Comparison of ENCODE assay signal across 15 mouse cellular contexts in the genomic region with DNA sequence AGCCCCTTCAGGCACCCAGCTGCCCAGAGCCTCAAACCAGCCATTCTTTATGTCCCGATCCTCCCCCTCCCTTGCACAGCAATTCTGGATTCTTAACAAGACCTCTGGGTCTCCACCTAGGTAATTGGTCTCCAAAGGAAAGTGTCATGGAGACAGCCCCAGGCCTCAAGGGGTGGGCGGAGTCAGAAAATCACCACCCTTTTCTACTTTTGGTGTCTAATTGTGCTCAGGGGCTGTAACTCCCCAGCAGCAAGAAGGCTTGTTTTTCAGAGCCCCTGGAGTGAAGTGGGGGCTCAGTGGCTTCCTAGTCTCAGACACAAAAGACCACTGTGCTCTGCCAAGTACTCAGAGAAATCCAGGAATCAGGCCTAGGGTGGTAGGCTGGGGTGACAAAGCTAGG. TPM values are rescaled to one million over a fixed set of nuclear protein-coding genes. Genes with fewer than 3 reads are reported as not detected.
DNase-seq lines count a peak whose midpoint lies in the region; ATAC-seq and TF ChIP-seq lines count a peak whose summit lies in the region.
"Had no signal": no experiment of that assay in that cellular context is flagged by ENCODE, and none has a peak within 500 bp of the region (broad histone marks: within the 10 kb centered on the region; RNA-seq: fewer than 3 reads in every experiment).

No protein-coding gene starts in this region.

- no peak for DNase-seq in kidney, postnatal 0 days (ENCODE audit: low spot score)
- no peak for DNase-seq in kidney, adult 8-10 months
- peak; percentile 58 for DNase-seq in thymus, postnatal 14 days
- no peak for DNase-seq in thymus, adult 18-20 months
- no peak for DNase-seq in testis, postnatal 14 days (ENCODE audit: low spot score)
- DNase-seq in adrenal gland, postnatal 25 days = no peak
- DNase-seq: adrenal gland, postnatal 36 days; cerebellum, adult 9-10 months had no signal

- H3K4me2 ChIP-seq in kidney, postnatal 0 days (ENCODE audit: low read length) = no peak overlapping the region
- H3K4me2 ChIP-seq in embryonic facial prominence, embryonic 15.5 days (replicated peaks) = 0 out of 2 replicates have a peak overlapping the region, but pooled peaks have one; percentile 15
- H3K4me2 ChIP-seq in neural tube, embryonic 14.5 days (ENCODE audit: low read depth, low read length) = no peak overlapping the region
- H3K4me2 ChIP-seq: heart, embryonic 11.5 days had no signal

- no peak overlapping the region for H3K9ac ChIP-seq in kidney, postnatal 0 days (ENCODE audit: low read depth, low read length)
- H3K9ac ChIP-seq in embryonic facial prominence, embryonic 15.5 days = no peak overlapping the region
- no peak overlapping the region for H3K9ac ChIP-seq in neural tube, embryonic 14.5 days (replicated peaks; ENCODE audit: low read depth, low read length)

- no peaks in the 10 kb centered on the region for H3K36me3 ChIP-seq in kidney, postnatal 0 days (ENCODE audit: insufficient read depth, low read length)
- no peaks in the 10 kb centered on the region for H3K36me3 ChIP-seq in embryonic facial prominence, embryonic 15.5 days
- H3K36me3 ChIP-seq in neural tube, embryonic 14.5 days (ENCODE audit: control insufficient read depth, insufficient read depth, low read length) = no peaks in the 10 kb centered on the region

- ATAC-seq in kidney, postnatal 0 days (replicated peaks; ENCODE audit: low FRiP score, low read depth) = peak; percentile 61
- peak; percentile 61 for ATAC-seq in embryonic facial prominence, embryonic 15.5 days (ENCODE audit: insufficient number of reproducible peaks, low FRiP score, low TSS enrichment, low read depth)
- peak; percentile 24; the same call in 1 of the 2 replicates for ATAC-seq in neural tube, embryonic 14.5 days (ENCODE audit: low read depth)
- ATAC-seq: lung, postnatal 0 days had no signal

- H3K4me1 ChIP-seq in kidney, postnatal 0 days (replicated peaks; ENCODE audit: insufficient read depth, low read length) = 0 out of 2 replicates have a peak, but pooled peaks cover 6% of the 10 kb centered on the region
- H3K4me1 ChIP-seq in embryonic facial prominence, embryonic 15.5 days = peaks cover 9% of the 10 kb centered on the region
- H3K4me1 ChIP-seq in neural tube, embryonic 14.5 days (ENCODE audit: control insufficient read depth, insufficient read depth, low read length) = 0 out of 2 replicates have a peak, but pooled peaks cover 5% of the 10 kb centered on the region

- TF ChIP-seq CTCF in kidney, postnatal 0 days (IDR thresholded peaks at IDR 0.05; ENCODE audit: low read depth) = no peak

- H3K27me3 ChIP-seq in kidney, postnatal 0 days (ENCODE audit: insufficient read depth, low read length) = no peaks in the 10 kb centered on the region
- H3K27me3 ChIP-seq in embryonic facial prominence, embryonic 15.5 days = no peaks in the 10 kb centered on the region
- H3K27me3 ChIP-seq in neural tube, embryonic 14.5 days (ENCODE audit: control insufficient read depth, insufficient read depth, low read length) = no peaks in the 10 kb centered on the region

- H3K9me3 ChIP-seq in kidney, postnatal 0 days (replicated peaks; ENCODE audit: low read length) = no peaks in the 10 kb centered on the region
- no peaks in the 10 kb centered on the region for H3K9me3 ChIP-seq in embryonic facial prominence, embryonic 15.5 days (replicated peaks)
- no peaks in the 10 kb centered on the region for H3K9me3 ChIP-seq in neural tube, embryonic 14.5 days (ENCODE audit: control insufficient read depth, low read length)

- 0 out of 2 replicates have a peak overlapping the region, but pooled peaks have one; percentile 25 for H3K27ac ChIP-seq in kidney, postnatal 0 days
- no peak overlapping the region for H3K27ac ChIP-seq in embryonic facial prominence, embryonic 15.5 days (replicated peaks)
- H3K27ac ChIP-seq in neural tube, embryonic 14.5 days (ENCODE audit: low read depth, low read length) = peak overlapping the region; percentile 7; the same call in 1 of the 2 replicates

- 64% methylated on average over 2 of the region's 2 CpGs for WGBS in kidney, postnatal 0 days
- WGBS in embryonic facial prominence, embryonic 15.5 days = 44% methylated on average over 2 of the region's 2 CpGs
- WGBS in neural tube, embryonic 14.5 days = 22% methylated on average over 2 of the region's 2 CpGs

- H3K4me3 ChIP-seq in kidney, postnatal 0 days (replicated peaks; ENCODE audit: low read depth, low read length) = no peak overlapping the region
- H3K4me3 ChIP-seq in embryonic facial prominence, embryonic 15.5 days (replicated peaks) = no peak overlapping the region
- H3K4me3 ChIP-seq in neural tube, embryonic 14.5 days (ENCODE audit: low read depth, low read length) = no peak overlapping the region

RNA-seq across cellular contexts. Expression of a gene that starts 11.5 kb away (rescaled TPM):
- polyA plus RNA-seq in kidney, postnatal 0 days (2015; fragmentation: Nextera tagmentation; extraction: Ambion mirVana) = 5.6 and 6.0 TPM in 2 replicates
- polyA plus RNA-seq in embryonic facial prominence, embryonic 15.5 days (2015; fragmentation: Nextera tagmentation; extraction: Ambion mirVana) = 4.0 and 4.3 TPM in 2 replicates
- not detected in 2 replicates for polyA plus RNA-seq in neural tube, embryonic 14.5 days (2014; fragmentation: Nextera tagmentation; extraction: Ambion mirVana)
- total RNA-seq in adrenal gland, postnatal 25 days (2021) = 0.61 TPM in 1 of 2 replicates, not detected in the other
- total RNA-seq: MEL had no signal
- polyA plus RNA-seq: neural tube, embryonic 11.5 days had no signal

RNA-seq across cellular contexts. Expression of a gene that starts 39.1 kb away (rescaled TPM):
- polyA plus RNA-seq in kidney, postnatal 0 days (2015; fragmentation: Nextera tagmentation; extraction: Ambion mirVana) = 11.8 and 15.3 TPM in 2 replicates
- 32.8 and 33.5 TPM in 2 replicates for polyA plus RNA-seq in embryonic facial prominence, embryonic 15.5 days (2015; fragmentation: Nextera tagmentation; extraction: Ambion mirVana)
- polyA plus RNA-seq in neural tube, embryonic 14.5 days (2014; fragmentation: Nextera tagmentation; extraction: Ambion mirVana) = 32.1 and 32.4 TPM in 2 replicates
- 13.5 and 16.7 TPM in 2 replicates for total RNA-seq in adrenal gland, postnatal 25 days (2021)

RNA-seq across cellular contexts. Expression of a gene that starts 44.8 kb away (rescaled TPM):
- polyA plus RNA-seq in kidney, postnatal 0 days (2015; fragmentation: Nextera tagmentation; extraction: Ambion mirVana) = 1.3 TPM in 2 replicates
- polyA plus RNA-seq in embryonic facial prominence, embryonic 15.5 days (2015; fragmentation: Nextera tagmentation; extraction: Ambion mirVana) = 6.0 and 7.1 TPM in 2 replicates
- 1.5 and 2.7 TPM in 2 replicates for polyA plus RNA-seq in neural tube, embryonic 14.5 days (2014; fragmentation: Nextera tagmentation; extraction: Ambion mirVana)
- not detected in 2 replicates for total RNA-seq in adrenal gland, postnatal 25 days (2021)
- total RNA-seq: left cerebral cortex, adult 8-10 months had no signal

RNA-seq across cellular contexts. Expression of a gene that starts 57.1 kb away (rescaled TPM):
- polyA plus RNA-seq in kidney, postnatal 0 days (2015; fragmentation: Nextera tagmentation; extraction: Ambion mirVana) = 0.70 and 0.88 TPM in 2 replicates
- polyA plus RNA-seq in embryonic facial prominence, embryonic 15.5 days (2015; fragmentation: Nextera tagmentation; extraction: Ambion mirVana) = 1.1 and 1.2 TPM in 2 replicates
- 0.20 and 0.70 TPM in 2 replicates for polyA plus RNA-seq in neural tube, embryonic 14.5 days (2014; fragmentation: Nextera tagmentation; extraction: Ambion mirVana)
- total RNA-seq in adrenal gland, postnatal 25 days (2021) = 1.5 TPM in 1 of 2 replicates, not detected in the other

RNA-seq across cellular contexts. Expression of a gene that starts 59.6 kb away (rescaled TPM):
- 0.17 and 0.27 TPM in 2 replicates for polyA plus RNA-seq in kidney, postnatal 0 days (2015; fragmentation: Nextera tagmentation; extraction: Ambion mirVana)
- polyA plus RNA-seq in embryonic facial prominence, embryonic 15.5 days (2015; fragmentation: Nextera tagmentation; extraction: Ambion mirVana) = 0.67 and 1.8 TPM in 2 replicates
- 0.61 and 0.64 TPM in 2 replicates for polyA plus RNA-seq in neural tube, embryonic 14.5 days (2014; fragmentation: Nextera tagmentation; extraction: Ambion mirVana)
- 0.18 TPM in 1 of 2 replicates, not detected in the other for total RNA-seq in adrenal gland, postnatal 25 days (2021)
- polyA plus RNA-seq: heart, embryonic 11.5 days; lung, postnatal 0 days had no signal
